Mouse (Mus musculus) left cerebral cortex, postnatal 10 days (tissue): ENCODE data around the gene Ccdc28b. TPM values are rescaled to one million over a fixed set of nuclear protein-coding genes. Genes with fewer than 3 reads are reported as not detected.

ENCODE experiments used
- total RNA-seq, 2 experiments: library from RNA; stranded (reverse); gene quantifications; 2 replicates each; pipeline ENCODE4 v1.2.3; 2021

Gene Ccdc28b
- total RNA-seq, 2 experiments from 2014 or later: 123 to 130 TPM

Other genes starting within 250 kb of the Ccdc28b start
- 1 to 10 TPM; 7.6 to 8.5 TPM for gene Zbtb8a, start 245.8 kb downstream of the Ccdc28b start, total RNA-seq
- 1 to 10 TPM; 4.6 to 4.7 TPM for gene Zbtb8b, start 183.1 kb downstream of the Ccdc28b start, total RNA-seq
- 10 to 100 TPM; 40.8 to 46.6 TPM for gene Bsdc1, start 162.4 kb downstream of the Ccdc28b start, total RNA-seq
- 1 to 10 TPM in 1 of 2 experiments, under 1 TPM in 1; 0.36 to 1.1 TPM for gene Tssk3, start 132.9 kb downstream of the Ccdc28b start, total RNA-seq
- gene Fam229a, start 132.8 kb downstream of the Ccdc28b start, total RNA-seq: 1 to 10 TPM in 1 of 2 experiments, not detected in 1; 1.8 TPM
- gene Marcksl1, start 110.4 kb downstream of the Ccdc28b start, total RNA-seq: 100 to 1,000 TPM; 884 to 935 TPM
- 10 to 100 TPM; 29.4 to 33.0 TPM for gene Hdac1, start 81.2 kb downstream of the Ccdc28b start, total RNA-seq
- gene Lck, start 50.3 kb downstream of the Ccdc28b start, total RNA-seq: 10 to 100 TPM in 1 of 2 experiments, 1 to 10 TPM in 1; 9.5 to 10.8 TPM
- under 1 TPM in 1 of 2 experiments, not detected in 1; 0.67 TPM for gene Fam167b, start 45.4 kb downstream of the Ccdc28b start, total RNA-seq
- 100 to 1,000 TPM; 141 to 151 TPM for gene Eif3i, start 23.3 kb downstream of the Ccdc28b start, total RNA-seq
- 100 to 1,000 TPM; 110 TPM for gene Tmem234, start 23.3 kb downstream of the Ccdc28b start, total RNA-seq
- 1 to 10 TPM; 3.0 to 3.2 TPM for gene Dcdc2b, start 9.7 kb downstream of the Ccdc28b start, total RNA-seq
- gene Iqcc, start 4.8 kb downstream of the Ccdc28b start, total RNA-seq: 10 to 100 TPM; 29.3 to 31.5 TPM
- gene Txlna, start 17.1 kb upstream of the Ccdc28b start, total RNA-seq: 10 to 100 TPM; 33.7 to 39.4 TPM
- 10 to 100 TPM; 91.3 to 91.4 TPM for gene Kpna6, start 48.8 kb upstream of the Ccdc28b start, total RNA-seq
- gene Tmem39b, start 72.9 kb upstream of the Ccdc28b start, total RNA-seq: 10 to 100 TPM; 13.3 to 16.3 TPM
- 100 to 1,000 TPM; 105 to 108 TPM for gene Khdrbs1, start 118.4 kb upstream of the Ccdc28b start, total RNA-seq
- 100 to 1,000 TPM; 123 to 131 TPM for gene Ptp4a2, start 187.3 kb upstream of the Ccdc28b start, total RNA-seq